Mouse (Mus musculus): ENCODE measurements around the gene Gstm7. TPM values are rescaled to one million over a fixed set of nuclear protein-coding genes. Genes with fewer than 3 reads are reported as not detected.
"Not testable (repeated sequence)": the region's sequence is repeated elsewhere in the genome, so short reads cannot be mapped to it uniquely, and the experiment has no call there.

Gene Gstm7
- total RNA-seq (2014; fragmentation: Nextera tagmentation) (7.1 and 11.3 TPM in 2 replicates), total RNA-seq (2017) (1.8 and 7.3 TPM in 2 replicates)

DNA sequence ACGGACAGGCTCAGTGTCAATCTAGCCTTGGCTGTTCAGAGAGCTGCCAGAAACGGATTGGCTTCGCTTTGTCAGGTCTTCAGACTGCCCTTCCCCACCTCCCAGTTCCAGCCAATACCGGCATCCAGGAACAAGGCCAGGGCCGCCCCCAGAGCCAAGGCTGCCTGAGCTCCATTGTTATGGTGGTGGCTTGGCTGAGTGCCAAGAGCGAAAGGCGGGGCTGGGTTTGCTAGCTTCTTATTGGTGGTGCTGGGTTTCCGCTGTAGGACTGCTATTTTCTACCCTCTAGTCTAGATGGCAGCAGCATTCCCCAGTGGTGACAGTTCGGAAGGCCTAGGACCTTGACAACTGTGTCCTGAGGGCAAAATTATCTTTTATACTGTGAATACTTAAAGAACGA, at the start of gene Gstm7:
Gene Gstm7 (minus strand): TSS at position 148 of the 400 bp plus-strand sequence.
- peak; percentile 93 for ATAC-seq (replicated peaks; ENCODE audit: poor library complexity, severe bottlenecking)

DNA sequence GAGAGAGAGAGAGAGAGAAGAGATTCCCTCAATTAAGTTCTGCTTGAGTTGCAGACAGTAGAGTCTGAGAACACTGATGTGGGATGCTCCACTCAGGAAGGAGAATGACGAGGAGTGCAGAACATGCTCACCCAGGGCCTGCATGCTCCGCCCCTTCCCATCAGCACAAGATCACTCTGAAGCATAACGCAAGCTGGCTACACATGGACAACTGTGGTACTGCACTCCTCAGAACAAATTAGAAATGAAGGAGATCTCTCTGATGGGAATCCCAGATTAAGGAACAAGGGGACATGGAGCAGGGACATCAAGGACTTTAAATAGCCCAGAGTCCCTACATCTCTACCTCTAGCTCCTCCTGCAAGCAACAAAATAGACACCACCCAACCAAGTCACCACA, 49.6 kb upstream of the Gstm7 start:
- ATAC-seq (replicated peaks; ENCODE audit: poor library complexity, severe bottlenecking), result no peak

DNA sequence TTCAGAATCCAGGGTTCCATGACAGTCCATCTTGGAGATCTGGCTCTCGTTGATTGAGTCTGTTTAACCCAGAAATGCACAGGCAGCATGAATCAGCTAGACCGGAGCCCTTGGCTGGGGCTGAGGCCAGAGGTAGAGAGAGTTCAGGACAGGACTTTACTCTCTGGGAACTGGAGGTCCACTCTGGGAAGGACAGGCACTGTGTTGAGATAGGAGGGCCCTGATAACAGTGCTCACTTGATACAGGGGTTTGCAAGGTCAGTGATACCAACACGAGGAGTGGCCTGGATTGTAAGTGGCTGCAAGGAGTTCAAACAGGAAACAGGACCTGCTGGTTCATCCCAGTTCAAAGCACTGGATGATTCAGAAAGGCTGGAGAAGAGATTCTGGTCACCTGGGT, 46.1 kb upstream of the Gstm7 start:
- no peak for ATAC-seq (replicated peaks; ENCODE audit: poor library complexity, severe bottlenecking)

DNA sequence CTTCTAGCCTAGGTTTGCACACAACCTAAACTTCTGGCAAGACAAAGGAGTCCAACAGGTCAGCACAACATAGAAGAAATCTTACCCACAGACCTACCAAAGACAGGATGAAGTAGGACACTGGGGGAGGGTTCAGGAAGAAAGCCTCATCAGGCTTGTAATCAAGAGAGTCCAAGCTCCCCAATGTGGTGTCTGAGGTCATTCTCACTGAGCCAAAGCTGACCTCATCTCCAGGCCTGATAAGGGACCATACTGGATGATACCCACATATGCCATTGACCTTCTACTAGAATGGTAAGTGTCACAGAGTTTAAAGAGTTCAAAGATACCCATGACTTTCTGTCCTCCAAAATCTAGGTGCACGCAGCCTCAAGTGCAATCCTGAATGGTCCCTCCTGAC, 42.6 kb upstream of the Gstm7 start:
- ATAC-seq (replicated peaks; ENCODE audit: poor library complexity, severe bottlenecking), result no peak

DNA sequence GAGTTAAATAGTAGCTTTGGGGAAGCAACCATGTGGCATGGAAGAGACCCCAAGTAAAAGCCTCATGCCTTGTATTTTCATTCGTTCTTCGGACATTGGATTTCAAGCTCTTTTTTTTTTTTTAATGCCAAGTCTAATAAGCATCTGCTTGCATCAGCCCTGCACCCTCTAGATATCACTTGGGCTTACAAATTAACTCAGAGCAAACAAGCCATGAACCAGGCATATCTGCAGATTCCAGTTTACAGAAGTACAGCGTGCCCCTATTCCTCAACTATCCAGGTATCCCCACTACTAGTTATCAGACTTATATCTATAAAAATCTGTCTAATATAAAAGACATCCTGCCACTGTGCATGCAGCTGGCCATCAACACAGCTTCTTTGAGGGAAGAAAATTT, 40.5 kb upstream of the Gstm7 start:
- no peak for ATAC-seq (replicated peaks; ENCODE audit: poor library complexity, severe bottlenecking)

DNA sequence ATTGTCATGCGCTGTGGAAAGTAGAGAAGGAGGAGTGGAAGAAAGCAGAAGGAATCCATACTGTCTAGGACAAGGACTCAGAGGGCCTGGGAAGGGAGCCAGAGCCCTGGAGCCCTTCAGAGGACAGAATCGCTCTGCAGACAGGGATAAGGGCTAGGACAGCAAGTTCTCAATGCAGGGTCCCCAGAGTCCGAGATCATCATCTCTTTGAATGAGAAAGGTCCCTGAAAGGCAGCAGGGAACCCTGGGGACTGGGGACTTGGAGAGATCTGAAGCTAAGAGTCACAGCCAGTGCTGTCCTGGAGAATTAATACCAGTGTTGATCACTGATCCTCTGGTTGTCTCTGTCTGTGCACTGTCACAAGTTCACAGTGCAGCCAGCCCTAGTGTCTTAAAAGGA, 39.5 kb upstream of the Gstm7 start:
- ATAC-seq (replicated peaks; ENCODE audit: poor library complexity, severe bottlenecking), result not testable (repeated sequence)

DNA sequence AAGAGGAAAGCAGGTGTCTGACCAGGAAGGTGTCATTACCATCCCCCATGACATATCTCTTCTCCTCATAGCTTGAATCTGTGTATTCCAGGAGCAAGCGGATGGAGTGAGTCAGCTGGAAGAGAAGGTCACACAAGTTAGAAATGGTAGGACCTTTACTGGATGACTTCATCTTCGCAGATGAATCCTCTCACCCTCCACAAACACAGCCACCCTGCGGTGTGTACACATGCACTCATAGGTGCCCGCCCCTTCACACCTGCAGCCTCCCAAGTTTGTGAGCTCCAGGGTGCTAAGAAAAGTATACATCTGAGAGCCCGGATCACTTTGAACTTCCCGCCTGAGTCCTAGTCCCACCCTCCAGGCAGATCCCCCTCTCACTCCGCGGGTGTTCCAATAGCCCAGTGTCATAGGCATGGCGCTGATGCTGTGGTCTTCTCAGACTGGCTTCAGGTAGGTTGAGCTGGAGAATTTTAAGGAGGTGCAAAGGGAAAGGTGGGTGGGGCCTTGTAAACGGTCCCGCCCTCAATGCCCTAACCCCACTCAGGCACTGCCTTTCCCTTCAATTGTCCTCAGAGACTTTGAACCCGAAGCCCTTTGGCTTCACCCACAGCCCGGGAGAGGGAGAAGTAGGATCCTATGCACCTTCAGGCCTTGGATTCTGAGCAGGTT, 37.2 kb upstream of the Gstm7 start, which contains the start of gene Gstm3:
Gene Gstm3 (minus strand): TSS at position 560 of the 672 bp plus-strand sequence.
- ATAC-seq (replicated peaks; ENCODE audit: poor library complexity, severe bottlenecking), result no peak

DNA sequence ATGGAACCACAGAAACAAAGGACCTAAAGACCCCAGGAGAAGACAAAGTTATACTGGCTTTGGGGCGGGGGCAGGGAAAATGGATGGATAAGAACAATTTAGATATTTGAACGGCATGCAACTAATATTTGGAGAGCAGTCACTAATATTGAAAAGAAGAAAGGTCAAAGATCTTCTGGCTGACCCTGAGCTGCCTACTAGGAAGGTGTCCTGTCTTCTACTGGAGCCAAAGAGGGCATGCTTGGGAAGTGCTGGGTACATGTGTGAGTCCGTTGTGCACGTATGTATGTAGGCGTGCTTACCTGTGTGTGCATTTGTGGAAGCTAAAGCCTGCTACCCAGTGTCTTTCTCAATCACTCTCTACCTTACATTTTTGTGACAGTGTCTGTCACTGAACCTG, 35.0 kb upstream of the Gstm7 start:
- ATAC-seq (replicated peaks; ENCODE audit: poor library complexity, severe bottlenecking), result no peak

DNA sequence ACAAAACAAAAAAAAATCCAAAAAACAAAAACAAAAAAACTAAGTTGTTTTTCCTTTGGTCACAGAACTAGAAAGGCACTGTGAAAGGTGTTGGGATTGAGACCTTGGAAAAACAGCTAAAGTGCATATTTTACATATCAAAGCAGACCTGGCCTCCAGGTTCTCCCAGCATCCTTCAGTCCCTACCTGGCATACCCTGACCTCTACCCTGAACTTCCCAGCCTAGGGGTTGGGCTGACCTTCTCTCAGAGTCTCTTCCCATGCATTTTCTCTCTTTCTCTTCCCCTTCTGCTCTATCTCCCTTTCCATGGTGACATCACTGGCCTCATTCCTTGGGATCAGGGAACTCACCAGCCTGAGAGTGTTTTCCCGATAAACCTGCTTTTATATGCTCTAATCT, 34.0 kb upstream of the Gstm7 start:
- ATAC-seq (replicated peaks; ENCODE audit: poor library complexity, severe bottlenecking), result no peak

DNA sequence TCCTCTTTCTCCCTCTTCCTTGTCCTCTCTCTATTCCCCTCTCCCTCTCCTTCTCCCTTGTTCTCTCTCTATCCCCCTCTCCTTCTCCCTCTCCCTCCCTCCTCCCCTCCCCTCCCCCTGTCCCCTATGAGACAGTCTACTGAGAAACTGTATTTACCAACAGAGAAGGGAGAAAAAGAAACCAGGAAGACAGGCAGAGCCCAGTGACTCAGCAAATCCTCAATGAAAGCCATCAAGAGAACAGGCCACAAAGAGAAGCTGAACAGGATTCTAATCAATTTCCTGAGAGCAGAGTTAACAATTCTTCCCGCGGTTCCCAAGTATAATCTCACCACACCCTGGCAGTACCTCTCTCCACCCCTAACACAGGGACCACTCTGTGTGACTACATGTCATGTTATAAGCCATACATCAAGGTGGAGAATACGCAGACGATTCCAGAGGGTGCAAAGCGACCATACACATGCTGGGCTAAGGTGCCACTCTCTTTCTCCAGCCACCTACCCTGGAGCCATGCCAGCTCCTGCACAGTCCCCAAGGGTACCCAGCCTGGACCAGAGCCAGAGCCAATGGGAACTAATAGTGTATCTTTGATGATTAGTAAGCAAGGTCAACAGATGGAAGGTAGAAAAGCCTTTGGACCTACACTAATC, 33.2 kb upstream of the Gstm7 start:
- ATAC-seq (replicated peaks; ENCODE audit: poor library complexity, severe bottlenecking), result peak; percentile 67

DNA sequence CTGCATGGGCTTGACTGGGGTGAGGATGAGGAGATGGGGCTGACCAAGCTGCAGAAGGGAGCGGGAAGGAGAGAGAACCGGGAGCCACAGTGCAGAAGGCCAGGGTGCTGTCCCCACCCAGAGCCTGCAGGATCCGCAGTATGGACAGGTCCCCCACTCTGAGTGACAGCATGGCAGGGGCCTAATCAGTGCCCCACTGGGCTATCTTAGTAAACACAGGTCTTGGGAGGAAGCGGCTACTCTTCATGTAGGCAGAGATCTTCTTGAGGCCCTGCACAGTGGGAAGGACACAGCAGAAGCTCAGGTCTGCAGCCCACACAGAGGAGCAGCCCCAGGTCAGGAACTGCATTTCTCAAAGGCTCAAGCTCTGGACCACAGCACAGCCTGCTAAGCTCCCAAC, 32.4 kb upstream of the Gstm7 start:
- peak; percentile 36 for ATAC-seq (replicated peaks; ENCODE audit: poor library complexity, severe bottlenecking)

DNA sequence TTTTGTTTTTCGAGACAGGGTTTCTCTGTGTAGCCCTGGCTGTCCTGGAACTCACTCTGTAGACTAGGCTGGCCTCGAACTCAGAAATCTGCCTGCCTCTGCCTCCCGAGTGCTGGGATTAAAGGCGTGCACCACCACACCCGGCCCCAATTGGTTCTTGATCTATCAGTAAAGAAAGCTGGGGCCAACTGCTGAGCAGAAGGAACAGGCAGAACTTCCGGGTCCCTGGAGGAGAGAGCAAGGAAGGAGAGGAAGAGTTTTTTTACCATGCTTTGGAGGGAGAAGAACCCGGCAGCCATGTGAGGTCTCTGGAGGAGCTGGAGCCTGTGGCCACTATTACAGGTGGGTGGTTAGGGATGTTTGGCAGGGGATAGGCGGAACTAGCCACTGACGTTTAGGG, 23.6 kb upstream of the Gstm7 start:
- ATAC-seq (replicated peaks; ENCODE audit: poor library complexity, severe bottlenecking), result not testable (repeated sequence)

DNA sequence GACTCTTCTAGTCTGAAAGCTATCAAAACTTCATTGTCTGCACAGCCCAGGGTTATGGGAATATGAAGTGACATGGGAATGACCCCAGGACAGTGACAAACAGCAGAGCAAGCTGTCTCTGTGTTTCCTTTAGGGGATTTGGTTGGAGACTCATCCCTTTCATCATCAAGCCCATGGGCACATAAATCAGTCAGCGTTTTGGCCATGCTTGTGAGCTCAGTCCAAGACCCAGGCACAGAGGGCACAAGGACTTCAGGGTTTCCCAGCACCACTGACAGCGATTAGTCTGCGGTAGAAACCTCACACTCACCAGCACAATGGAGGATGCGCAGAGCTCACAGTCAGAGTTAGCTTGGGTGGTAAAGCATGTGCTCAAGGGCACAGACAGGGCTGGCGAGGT, 22.3 kb upstream of the Gstm7 start:
- no peak for ATAC-seq (replicated peaks; ENCODE audit: poor library complexity, severe bottlenecking)

DNA sequence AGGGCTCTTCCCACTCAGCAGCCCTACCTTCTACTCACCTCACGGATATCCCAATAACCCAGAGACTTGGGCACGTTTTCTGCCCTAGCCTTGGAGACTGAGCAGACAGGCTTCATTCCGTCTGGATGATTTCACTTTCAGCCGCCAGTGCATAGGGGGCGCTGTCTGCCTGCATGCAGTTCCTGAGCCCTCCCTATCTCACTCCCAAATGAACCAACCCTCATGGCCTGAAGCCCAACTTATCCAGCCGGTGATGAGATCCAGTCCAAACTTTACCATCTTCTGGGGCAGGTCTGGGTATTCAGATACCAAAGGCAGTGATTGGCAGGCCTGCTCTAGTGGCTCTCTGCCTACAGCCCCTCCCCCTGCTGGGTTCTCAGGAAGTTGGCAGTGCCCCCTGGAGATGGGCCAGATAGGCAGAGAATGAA, 21.7 kb upstream of the Gstm7 start:
- peak; percentile 93 for ATAC-seq (replicated peaks; ENCODE audit: poor library complexity, severe bottlenecking)

DNA sequence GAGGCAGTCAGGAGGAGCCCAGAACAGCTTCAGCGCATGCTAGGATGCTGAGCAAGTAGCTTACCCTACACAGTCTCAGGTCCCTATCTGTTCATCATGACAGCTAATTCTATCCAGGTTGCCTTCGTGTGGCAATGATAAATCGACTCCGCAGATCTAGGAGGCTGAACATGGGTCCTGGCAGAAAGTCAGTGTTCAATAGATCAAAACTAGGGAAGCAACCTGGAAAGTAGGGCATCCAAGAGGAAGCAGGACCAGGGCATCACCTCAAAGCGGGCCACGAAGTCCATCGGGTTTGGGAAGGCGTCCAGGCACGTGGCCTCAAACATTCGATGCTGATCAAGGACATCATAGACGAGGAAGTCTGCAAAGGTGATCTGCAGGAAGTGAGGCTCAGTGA, 18.9 kb upstream of the Gstm7 start:
- no peak for ATAC-seq (replicated peaks; ENCODE audit: poor library complexity, severe bottlenecking)

DNA sequence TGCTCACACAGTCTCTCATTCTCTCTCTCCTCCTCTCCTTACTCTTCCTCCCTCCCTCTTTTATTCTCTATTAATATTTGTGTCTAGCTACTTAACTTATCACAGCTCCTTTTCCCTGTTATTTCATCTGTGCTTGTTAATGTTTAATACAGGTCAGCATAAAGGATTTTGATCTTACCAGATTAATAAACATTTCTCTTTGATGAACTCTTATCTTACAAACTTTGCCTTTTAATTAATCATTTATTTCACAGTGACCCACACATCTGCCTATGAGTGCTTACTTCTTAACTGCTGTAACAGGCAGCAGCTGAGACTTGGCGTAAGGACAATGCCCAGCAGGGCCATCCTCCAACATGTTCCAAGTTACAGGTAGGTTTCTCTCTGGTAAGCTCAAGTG, 17.8 kb upstream of the Gstm7 start:
- ATAC-seq (replicated peaks; ENCODE audit: poor library complexity, severe bottlenecking), result not testable (repeated sequence)

DNA sequence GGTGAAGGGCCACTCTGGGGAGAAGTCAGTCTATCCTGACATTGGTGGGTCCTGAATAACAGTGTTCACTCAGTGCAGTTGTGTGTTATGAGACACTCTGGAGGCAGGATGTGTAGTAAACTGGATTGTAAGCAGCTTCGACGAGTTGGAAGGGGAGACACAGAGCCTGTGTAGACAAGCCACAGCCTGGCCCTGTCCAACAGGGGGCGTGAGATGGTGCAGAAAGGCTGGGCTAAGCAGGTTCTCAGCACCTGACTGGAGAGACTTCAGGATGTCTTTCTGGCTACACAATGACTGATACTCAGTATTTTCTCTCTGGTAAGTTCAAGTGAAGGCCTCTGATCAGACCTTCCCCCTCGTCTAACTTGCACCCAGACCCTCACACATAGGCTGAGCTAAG, 14.1 kb upstream of the Gstm7 start:
- ATAC-seq (replicated peaks; ENCODE audit: poor library complexity, severe bottlenecking), result no peak

DNA sequence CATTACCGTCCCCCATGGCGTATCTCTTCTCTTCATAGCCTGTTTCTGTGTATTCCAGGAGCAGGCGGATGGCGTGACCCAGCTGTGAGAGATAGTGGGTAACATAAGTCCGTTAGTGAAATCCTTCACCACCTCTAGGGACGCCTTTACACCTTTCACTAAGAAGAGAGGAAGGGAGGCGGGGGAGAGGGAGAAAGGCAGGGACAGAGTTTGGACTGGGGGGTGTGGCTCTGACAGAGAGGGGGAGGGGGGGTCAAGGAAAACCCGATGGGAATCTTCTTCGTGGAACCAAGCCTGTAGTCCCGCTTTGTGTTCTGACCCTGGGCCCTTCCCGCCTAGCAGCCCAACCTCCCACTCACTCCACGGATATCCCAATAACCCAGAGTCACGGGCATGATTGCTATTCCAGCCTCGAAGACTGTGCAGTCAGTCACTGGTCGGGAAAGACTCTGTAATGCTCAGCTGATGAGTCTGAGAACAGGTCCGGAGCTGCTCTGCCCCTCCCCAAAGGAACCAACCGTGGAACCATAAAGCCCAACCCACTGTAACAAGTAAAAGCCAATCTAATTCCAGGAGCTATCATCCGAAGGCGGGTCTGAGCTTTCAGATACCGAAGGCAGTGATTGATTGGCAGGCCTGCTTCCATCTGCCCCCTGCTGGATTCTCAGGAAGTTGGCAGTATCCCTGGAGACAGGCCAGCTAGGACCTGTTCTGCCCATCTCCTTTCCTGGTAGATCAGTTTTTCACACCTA, 11.8 kb upstream of the Gstm7 start, which contains the start of gene Gstm6:
Gene Gstm6 (minus strand): TSS at position 511 of the 752 bp plus-strand sequence.
- no peak for ATAC-seq (replicated peaks; ENCODE audit: poor library complexity, severe bottlenecking)

DNA sequence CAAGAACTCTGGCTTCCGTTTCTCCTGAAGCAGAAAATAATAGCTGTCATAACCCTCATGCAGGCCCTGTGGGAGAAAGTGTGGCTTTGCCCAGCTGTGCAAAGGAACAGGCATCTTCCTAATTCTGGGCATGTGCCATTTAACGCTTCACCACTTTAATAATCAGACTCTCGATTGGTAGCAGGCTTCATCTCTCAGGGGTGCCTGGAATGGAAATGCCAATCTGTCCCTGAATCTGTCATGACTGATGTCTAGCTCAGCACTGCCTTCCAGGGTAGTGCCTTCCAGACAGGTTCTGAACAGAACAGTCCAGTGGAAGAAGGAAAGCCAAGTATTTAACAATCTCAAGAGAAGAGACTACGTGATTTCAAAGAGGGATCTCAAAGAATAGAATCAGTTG, 9.6 kb upstream of the Gstm7 start:
- no peak for ATAC-seq (replicated peaks; ENCODE audit: poor library complexity, severe bottlenecking)

DNA sequence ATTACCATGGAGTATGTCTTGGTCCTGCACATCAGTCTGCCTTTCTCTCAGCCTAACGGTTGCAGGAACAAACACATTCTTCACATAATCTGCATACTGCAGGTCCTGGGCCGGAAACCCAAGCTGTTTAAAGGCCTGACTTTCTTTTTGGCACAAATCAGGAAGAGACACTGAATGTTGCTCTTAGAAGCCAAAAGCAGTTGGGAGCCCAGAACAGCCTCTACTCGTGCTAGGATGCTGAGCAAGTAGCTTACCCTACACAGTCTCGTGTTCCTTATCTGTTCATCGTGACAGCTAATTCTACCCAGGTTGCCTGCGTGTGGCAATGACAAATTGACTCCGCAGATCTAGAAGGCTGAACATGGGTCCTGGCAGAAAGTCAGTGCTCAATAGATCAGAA, 8.9 kb upstream of the Gstm7 start:
- no peak for ATAC-seq (replicated peaks; ENCODE audit: poor library complexity, severe bottlenecking)

DNA sequence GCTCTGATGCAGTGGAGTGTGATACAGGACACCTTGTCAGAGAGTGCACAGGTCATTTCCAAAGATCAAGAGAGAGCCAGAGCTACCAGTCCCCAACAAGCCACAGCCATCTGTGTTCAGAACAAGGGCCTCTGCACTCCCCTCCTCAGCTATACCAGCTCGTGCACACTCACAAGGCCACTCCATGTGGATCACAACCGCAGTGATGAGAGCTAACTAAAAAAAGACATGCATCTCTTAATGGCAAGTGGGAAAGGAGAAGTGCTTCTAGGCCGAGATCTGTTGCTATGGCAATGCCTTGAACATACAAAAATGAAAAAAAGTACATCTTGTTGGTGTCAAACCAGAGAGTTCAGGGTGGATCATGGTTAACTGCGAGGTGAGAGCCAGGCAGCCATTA, 8.2 kb upstream of the Gstm7 start:
- peak; percentile 75 for ATAC-seq (replicated peaks; ENCODE audit: poor library complexity, severe bottlenecking)

Data from granulocyte monocyte progenitor cell, adult 5-6 weeks (primary cell).